Mouse (Mus musculus): ENCODE results near the gene Zc3h7b.
A peak's percentile ranks its signal among the peaks of the same experiment; 100 is the strongest.

Gene Zc3h7b

DNA sequence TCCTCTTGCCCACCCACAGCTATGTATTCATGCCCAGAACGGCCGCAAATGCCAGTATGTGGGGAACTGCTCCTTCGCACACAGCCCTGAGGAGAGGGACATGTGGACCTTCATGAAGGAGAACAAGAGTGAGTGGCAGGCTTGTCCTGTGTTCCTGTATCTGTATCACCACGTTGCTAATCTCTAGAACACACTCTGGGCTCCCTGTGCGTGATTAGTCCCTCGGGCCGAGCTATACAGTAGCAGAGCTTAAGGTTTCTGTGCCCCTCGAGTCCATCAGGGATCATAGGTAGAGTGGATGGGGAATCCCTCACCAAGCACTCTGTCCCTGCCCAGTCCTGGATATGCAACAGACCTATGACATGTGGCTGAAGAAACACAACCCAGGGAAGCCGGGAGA is 47.6 kb downstream of the Zc3h7b start:
- DNase-seq (ENCODE audit: low spot score in 2 of 2), result no peak

DNA sequence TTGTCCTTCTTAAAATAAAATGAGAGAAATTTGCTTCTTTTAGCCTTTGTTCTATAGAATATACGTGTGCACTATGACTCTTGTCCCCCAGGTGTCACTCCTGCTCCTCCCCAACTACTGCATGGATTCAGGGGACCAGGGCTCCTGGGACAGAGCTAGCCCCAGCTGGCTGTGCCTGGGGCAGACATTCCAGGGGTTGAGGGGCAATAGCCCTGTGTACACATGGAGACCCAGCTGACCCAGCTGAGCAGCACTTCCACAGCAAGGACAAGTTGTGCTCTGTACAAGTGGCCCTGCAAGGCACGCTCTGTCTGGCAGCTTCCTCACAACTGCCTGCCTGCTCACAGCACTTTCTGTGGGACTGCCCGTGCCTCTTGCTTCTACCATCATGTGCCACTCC is 51.4 kb downstream of the Zc3h7b start:
- DNase-seq (ENCODE audit: low spot score in 2 of 2), result no peak

DNA sequence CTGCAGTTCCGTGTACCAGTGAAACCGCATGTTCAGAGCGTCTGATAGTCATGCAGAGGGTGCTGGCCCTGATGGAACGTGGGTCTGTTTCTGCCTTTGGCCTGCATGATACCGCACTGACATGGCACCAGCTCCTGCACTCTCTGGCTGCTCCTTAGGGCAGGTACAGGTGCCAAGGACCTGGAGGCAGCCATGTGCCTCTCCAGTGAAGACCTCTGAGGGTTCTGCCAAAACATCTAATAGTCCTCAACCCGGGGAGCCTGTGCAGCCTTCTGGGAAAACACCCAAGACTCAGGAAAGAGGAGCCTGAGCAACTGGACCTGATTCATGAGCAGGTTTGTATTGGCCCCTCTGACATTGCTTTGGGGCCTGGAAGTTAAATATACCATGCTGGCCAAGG is 53.0 kb downstream of the Zc3h7b start:
- no peak for DNase-seq (ENCODE audit: low spot score in 2 of 2)

GRCm38 (mm10) chr15:81798421-81798820 is 53.6 kb downstream of the Zc3h7b start:
- no peak for DNase-seq (ENCODE audit: low spot score in 2 of 2)

DNA sequence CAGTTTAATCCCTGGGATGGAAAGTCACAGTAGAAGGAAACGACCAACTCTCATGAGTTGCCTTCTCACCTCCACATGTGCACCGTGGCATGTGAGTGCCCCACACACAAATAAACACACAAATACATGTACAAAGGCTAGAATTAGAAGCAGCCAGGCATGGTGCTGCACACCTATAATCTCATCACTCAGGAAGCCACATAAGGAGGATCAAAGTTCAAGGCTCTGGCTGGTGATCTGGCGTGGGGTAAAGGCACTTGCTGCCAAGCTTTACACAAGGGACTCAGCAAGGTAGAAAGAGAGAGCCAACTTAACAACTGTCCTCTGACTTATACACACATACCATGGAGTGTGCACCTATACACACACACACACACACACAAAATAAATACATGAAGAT is 55.5 kb downstream of the Zc3h7b start:
- DNase-seq (ENCODE audit: low spot score in 2 of 2), result no peak

GRCm38 (mm10) chr15:81802001-81802890 is 57.4 kb downstream of the Zc3h7b start, which contains the start of gene Tef:
TSS of gene Tef (plus strand) at chr15:81802421.
- peak; percentile 98 to 100 for DNase-seq (ENCODE audit: low spot score in 2 of 2)

DNA sequence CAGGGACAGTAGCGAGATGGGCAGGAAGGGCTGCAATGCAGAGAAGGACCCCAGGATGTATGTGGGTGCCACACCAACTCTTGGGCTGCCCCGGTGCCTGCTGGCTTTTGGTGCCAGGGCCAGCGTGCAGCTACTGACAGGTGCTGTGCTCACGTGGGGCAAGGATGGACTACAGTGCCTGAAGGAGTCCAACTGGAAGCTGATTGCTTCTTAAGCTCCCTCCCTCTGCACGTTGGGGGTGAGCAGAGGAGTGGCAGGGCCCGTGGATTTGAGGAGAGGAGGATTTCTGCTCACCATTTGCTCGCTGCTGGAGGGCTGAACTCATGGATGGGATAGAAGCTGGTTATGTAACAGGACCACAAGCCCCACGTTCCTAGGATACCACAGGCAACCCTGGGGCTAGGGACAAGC is 58.1 kb downstream of the Zc3h7b start:
- peak in 1 of 2 experiments; percentile 42 for DNase-seq (ENCODE audit: low spot score in 2 of 2)

GRCm38 (mm10) chr15:81803425-81803951 is 58.6 kb downstream of the Zc3h7b start:
- DNase-seq (ENCODE audit: low spot score in 2 of 2), result no peak

DNA sequence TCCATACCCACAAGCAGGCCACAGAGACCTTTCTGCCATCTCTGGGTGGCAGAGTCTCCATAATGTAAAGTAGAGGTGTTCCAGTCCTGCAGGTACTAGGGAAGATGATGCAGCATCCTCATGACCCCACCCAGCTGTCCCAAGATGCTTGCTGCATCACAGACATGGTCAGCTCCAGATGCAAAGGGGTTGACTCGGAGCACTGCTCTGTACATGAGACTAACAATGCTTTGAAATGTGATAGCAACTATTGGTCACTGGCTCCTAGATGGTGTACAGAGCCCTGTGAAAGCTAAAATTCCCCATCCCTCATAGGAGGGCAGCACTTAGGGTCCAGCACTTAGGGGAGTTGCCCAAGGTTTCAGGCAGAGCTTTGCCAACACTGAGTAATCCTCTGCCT is 59.3 kb downstream of the Zc3h7b start:
- no peak for DNase-seq (ENCODE audit: low spot score in 2 of 2)

DNA sequence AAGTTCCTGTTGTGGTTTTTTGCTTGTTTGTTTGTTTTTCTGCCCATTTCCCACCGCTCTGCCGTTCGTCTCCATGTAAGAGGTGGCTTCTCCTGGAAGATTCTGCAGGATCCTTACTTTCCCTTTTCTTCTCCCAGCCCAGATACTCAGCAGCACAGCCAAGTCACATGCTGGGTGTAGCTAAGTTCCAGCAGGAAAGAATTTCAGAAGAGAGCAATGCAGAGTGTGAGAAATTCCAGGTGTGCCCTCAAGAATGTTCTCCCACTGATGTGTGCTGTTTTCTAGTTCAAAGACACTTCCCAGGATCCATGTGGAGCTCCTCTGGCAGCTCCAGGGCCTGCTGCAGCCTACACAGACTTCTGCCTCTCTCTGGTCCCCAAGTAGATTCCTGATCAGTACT is 60.0 kb downstream of the Zc3h7b start:
- DNase-seq (ENCODE audit: low spot score in 2 of 2), result no peak

- no peak for DNase-seq (ENCODE audit: low spot score in 2 of 2)
Observed at GRCm38 (mm10) chr15:81805624-81806023, 60.8 kb downstream of the Zc3h7b start.

- DNase-seq (ENCODE audit: low spot score in 2 of 2), result no peak
Observed at GRCm38 (mm10) chr15:81806621-81807404, 62.0 kb downstream of the Zc3h7b start.

DNA sequence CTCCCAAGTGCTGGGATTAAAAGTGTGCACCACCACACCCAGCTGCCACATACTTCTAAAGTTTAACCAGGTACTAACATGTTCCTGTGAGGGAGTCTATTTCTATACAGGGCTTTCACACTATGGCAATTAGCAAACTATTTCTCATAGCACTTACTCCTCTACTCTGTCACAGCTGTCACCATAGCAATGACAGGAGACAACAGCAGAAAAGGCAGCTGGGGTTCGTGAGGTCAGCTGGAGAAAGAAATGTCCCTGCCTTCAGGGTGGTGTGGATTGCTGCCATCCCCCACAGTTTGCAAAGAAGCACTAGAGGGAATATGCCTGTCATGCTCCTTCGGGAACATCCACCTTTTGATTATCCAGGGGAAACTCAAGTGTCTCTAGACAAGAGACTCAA is 63.9 kb downstream of the Zc3h7b start:
- no peak for DNase-seq (ENCODE audit: low spot score in 2 of 2)

DNA sequence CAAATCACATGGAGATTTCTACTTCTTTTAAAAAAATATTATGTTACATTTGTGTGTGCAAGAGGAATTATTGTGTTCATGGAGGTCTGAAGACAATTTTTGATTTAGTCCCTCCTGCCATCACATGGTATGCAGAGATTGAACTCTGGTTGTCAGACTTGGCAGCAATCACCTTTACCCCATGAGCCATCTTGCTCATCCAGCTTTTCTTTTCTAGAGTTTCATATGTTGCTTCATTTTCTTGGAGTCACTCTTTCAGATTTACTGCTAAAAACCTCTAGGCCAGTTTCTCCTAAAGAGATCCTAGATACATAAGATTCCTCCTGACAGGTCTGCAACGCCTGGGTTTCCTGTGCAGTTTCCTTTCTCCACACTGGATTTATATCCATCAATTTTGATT is 64.7 kb downstream of the Zc3h7b start:
- no peak for DNase-seq (ENCODE audit: low spot score in 2 of 2)

- peak in 1 of 2 experiments; percentile 52 for DNase-seq (ENCODE audit: low spot score in 2 of 2)
Observed at GRCm38 (mm10) chr15:81810150-81810549, 65.3 kb downstream of the Zc3h7b start.

- DNase-seq (ENCODE audit: low spot score in 2 of 2), result peak; percentile 89 to 95
Observed at GRCm38 (mm10) chr15:81810671-81811598, 66.1 kb downstream of the Zc3h7b start.

DNA sequence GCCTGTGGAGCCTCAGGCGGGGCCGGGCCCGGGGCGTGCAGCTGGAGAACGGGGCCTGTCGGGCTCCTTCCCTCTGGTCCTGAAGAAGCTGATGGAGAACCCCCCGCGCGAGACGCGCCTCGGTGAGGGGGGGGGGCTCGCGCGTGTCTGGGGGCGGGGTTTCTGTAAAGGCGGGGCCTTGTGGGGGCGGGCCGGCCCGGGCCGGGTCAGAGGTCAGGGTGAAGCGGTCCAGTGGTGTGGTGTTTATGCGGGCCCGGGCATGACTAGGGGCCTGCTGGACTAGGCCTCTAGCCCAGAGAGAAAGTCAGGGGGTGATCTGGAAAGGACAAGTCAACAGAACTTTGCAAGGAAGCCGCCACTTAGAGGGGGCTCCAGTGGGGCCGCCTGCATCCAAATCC is 66.7 kb downstream of the Zc3h7b start:
- DNase-seq (ENCODE audit: low spot score in 2 of 2), result no peak

DNA sequence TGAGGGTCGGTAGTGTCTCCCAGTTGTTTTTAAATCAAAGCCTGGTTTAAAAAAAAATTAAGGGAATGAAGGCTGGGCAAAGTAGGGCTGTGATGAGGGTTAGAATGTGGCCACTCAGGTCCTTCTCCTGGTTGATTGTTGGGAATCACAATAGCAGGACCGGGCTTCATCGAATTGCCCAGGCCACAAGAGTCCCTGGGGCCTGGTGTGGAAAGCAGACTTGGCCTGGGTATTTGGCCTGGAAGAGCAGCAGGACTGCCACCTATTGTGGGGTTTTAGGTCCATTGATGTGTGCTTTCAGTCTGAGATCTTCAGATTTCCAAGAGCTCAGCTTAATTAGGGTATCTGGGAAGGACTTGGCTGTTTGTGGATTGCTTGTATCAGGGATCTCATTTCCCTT is 67.4 kb downstream of the Zc3h7b start:
- DNase-seq (ENCODE audit: low spot score in 2 of 2), result no peak

DNA sequence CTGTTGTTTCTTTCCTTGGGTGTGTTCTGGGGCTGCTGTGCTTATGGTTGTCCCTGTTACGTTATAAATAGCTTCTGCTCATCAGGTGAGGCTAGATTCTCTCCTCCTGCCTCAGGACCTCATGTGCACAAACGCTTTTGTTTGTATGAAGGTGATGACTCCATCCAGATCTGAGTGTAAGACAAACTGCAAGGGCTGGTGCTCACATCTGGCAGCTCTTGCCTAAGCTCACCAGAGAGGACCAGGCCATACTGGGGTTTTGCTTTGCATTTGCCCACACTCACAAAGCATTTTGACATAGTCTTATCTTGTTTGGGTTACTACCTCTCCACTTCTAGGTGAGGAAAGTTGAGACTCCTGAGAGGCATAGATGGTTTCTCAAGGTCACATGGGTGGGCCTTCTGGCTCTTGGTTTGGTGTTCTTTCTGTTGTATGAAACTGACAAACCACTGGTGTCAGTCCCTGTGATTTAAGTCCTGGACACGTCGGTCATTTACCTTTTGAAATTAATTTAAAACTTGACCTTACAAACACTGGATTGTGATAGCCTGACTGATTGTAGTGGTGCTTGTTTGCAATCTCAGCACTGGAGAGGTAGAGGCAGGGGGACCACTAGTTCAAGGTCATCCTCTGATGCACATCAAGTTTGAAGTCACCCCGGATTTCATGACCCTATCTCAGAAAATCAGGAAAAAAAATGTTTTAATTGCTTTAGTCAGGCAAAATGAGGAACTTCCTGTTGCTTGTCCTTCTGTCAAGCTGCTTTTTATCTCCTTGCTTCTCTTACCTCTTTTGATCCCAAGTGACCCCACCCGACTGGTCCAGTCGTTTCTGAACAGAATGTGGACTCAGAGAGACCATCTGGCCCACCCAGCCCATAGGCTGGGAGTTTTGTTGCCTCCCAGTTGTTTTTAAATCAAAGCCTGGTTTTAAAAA is 68.1 kb downstream of the Zc3h7b start:
- no peak for DNase-seq (ENCODE audit: low spot score in 2 of 2)

DNA sequence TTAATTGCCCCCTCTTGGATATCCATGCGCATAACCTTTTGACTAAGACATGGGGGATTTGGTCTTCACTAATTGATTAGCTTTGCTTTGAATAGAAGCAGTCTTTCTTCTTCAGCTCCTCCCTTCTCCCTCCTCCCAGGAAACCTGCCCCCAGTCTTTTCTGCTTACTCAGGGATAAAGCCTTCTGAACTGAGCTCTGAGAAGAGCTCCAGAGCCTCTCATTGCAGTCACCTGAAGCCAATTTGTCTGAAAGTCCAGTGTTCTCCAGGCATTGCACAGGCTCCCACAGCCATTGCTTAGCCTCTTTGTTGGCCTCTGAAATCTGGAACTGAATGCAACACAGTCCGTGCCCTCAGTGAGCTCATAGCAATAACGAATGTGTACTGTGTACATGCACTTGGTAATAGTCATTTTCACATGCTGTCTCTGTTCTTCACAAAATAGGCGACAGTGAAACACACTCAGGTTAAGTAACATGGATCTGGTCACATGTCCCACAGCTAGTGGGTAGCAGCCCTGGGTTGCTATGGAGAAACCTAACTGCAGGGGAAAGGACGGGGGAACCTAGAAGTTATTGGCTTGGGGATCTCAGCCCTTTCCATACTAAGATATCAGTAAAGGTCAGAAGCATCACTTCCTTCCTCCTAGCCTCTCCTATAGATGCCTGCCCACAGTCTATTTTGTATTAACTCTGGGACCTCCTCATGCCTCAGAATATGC is 69.3 kb downstream of the Zc3h7b start:
- no peak for DNase-seq (ENCODE audit: low spot score in 2 of 2)

All from frontal cortex, postnatal 25 days (tissue).